Mouse (Mus musculus) adrenal gland, adult 8-10 months (tissue): ENCODE results near the gene Mfsd4b1. TPM values are rescaled to one million over a fixed set of nuclear protein-coding genes. Genes with fewer than 3 reads are reported as not detected.

Experiments used
- DNase-seq: peaks from one replicate; pipeline ENCODE4 v3.0.0; 2022
- total RNA-seq, 4 experiments: library from RNA; stranded (reverse); gene quantifications; 2 replicates each; pipeline ENCODE4 v1.2.4; 2022

The Mfsd4b1 gene
- 1 to 10 TPM in 2 of 4 experiments, under 1 TPM in 2; 0.65 to 1.3 (median 1.1) TPM for total RNA-seq

DNA sequence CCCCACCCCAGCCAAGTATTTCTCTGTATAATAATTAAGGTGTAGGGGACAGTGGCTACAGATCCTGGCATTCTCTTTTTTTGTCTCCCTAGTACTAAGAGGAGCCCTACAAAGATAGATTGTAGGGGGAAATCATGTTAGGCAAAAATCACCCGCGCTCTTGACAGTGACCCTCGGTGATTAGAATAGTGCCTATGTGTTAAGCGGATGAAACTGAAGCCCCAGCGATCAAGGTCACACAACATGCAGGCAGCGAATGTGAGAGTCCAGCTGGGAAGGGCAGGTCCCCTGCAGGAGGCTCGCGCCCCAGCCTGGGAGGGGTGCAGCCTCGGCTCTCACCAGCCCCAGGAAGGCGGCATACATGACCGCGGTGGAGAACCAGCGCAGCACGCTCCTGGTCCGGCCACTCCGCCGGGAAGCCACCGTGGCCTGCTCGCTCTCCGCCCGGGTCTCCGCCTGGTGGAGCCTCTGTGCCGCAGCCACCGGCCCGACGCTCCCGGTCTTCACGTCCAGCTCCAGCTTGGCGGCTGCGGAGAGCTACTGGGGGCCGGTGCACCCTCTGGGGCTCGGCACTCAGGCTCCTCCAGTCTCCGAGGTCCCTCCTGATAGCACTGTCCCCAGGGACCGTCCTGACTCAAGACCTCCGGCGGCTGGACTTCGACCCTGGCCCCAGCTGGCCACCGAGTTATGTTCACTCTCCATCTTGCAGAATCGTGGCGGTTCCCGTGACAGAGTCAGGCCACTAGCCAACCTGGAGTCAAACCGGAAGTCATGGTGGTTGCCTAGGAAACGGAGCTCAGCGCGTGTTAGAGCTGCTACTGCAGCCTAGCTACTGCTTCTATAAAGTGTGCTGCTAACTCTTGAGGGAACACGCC lies at the start of gene Mfsd4b1:
Gene Mfsd4b1 (minus strand): TSS at position 715 of the 875 bp plus-strand sequence.
- peak; percentile 81 for DNase-seq

DNA sequence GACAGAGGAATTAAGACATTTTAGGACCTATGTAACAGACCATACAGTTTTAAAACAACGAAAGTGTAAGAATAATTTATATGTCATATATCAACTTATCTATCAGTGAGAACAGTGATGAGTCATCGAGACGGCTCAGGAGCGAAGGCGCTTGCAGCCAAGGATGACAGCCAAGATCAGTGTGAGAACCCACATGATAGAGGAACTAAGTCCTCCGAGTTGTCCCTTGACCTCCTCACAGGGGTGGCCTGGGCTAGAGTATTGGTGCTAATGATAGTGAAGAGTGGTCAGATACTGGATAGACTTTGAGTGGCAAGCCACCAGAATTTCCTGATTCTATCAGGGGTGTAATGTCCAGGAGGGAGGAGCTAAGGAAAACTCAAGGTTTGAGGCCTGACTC lies 48.5 kb upstream of the Mfsd4b1 start:
- DNase-seq, result no peak

DNA sequence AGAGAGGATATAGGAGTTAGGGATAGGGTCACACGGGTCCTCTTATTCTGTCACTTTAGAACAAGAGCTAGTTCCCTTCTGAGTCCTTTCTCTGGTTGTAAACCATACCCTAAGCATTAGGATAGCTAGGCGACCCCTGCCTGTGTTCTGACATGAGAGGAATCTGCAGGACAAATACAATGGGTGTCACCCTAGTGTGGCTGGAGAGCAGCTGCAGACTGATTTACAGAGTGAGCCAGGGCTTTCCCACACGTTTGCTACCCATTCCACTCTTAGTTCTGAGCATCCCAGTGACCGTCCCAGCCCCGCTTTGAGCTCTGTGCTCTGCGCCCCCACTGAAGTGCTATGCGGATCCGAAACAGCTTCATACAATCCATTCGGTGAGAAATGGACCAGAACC lies 45.6 kb upstream of the Mfsd4b1 start:
- DNase-seq, result no peak

DNA sequence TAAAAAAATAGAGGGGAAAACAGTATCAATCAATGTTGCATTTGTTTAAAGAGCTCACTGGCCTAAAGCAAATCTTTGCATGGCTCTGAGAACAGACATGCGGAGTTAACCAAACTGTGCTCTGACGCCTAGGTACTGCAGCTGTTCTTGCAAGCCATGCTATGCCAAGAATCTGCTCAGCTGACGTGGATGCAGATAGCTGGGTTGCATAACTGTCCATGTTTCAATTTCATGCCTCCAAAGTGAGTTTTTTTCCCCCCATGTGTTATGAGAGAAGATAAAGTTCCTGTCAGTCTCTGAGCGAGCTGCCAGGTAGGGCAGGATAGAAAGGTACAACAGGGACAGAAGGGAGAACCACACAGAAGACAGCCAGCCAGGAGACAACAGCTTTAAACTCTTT lies 44.2 kb upstream of the Mfsd4b1 start:
- no peak for DNase-seq

DNA sequence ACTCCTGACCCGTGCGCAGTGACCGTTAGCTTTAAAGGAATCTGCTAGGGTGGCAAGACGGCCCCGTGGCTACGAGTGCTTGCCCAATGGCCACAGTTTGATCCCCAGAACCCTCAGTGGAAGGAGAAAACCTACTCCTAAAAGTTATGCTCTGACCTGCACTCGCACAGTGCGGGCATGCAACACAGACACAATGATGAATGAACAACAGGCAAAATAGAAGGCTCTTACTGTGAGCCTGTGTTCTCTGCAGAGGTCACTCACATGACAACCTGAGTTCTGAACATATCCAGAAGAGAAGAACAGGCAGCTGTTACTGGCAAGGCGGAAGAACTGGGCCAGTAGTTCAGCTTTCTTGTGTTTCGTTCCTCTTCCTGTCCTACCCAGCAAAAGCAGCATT lies 43.5 kb upstream of the Mfsd4b1 start:
- no peak for DNase-seq

DNA sequence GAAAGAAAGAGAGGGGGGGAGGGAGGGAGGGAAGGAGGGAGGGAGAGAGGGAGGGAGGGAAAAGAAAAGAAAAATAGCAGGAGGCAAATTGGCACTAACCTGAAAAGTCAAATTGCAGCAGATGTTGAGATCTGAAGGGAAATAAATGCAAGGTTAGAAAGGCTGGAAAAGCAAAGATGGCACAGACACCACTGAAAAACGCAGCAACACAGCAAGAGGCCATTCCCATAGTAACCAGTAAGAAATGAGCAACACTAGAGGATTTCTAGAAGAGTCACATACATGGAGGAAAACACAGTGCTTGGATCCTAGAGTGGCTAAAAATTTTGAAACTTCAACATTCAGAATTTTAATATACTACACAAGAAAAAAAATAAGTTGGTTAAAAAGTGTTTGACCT lies 42.5 kb upstream of the Mfsd4b1 start:
- DNase-seq, result no peak

DNA sequence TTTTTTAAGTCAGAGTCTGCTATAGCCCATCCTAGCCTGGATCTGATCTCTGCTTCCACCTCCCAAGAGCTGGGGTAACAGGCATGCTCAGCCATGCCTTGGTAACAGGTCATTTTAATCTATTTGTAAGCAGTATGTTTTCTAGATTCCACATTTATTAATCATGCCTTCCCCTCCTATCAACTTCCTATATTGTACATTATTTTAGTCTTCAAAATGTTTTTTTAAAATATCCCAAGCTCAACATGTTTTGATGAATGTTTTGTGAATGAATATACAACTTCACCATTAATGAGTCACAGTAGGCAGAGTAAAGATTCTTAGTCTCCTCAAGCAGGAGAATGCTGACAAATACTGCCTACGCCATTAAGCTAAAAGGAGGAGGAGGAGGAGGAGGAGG lies 42.0 kb upstream of the Mfsd4b1 start:
- no peak for DNase-seq

DNA sequence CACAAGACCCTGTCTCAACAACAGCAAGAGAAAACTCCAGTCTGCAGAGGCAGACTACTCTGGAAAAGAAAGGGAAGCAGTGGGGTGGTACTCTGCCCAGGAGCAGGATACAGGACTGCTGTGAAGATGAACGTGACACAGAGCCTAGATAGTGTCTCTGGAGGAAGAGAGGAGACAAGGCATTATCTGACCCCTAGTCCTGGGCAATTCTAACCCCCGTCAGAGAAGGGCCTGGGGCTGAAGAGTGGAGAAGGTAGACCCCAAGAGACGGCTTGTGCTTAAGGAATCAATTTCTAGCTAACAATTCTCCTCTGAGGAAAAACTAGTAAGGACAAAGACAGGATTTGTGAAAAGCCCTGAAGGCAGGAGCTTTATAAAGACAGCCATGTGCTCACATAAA lies 40.3 kb upstream of the Mfsd4b1 start:
- no peak for DNase-seq

DNA sequence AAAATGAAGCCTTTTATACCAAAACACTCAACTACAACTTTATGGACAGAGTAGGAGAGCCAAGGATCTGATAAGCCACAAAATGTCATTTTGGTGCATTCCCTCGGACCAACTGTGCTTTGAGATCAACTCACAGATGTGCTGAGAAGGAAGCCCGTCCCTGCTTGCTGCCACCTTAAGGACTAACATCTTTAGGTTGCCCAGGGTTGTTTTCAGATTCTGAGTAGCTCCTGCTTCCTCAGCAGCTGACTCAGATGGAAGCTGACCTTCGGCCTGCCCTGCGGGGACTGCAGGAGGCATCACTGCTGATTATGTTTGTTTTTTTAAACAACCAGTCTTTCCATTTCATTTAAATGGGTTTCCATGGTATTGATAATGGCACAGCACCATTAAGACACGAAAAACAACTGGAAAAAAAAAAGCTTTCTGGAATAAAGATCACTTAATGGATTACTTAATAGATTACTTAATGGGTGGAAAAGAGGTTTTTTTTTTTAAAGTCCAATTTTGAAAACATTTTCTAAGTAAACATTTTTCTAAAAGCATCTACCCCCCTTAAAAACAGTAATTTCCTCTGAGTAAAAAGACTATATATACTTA lies 38.3 kb upstream of the Mfsd4b1 start:
- DNase-seq, result no peak

DNA sequence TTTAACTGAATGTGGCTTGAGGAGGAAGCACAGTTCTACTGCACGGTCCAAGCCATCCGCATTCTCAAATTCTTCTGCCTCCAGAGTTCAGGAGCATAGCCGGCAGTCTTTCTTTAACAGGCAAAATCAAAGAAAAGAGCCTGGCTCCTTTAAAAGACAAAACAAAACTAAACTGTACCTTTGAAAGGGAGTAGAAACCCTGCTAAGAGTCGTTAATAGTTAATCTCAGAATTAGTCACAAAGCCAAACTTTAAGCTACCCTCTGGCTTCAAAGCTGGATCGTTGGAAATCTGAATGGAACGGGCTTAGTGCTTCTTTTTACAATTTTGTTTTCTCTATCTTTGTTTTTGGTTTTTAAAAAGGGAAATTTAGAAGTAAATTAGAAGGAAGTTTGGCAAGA lies 37.7 kb upstream of the Mfsd4b1 start:
- no peak for DNase-seq

DNA sequence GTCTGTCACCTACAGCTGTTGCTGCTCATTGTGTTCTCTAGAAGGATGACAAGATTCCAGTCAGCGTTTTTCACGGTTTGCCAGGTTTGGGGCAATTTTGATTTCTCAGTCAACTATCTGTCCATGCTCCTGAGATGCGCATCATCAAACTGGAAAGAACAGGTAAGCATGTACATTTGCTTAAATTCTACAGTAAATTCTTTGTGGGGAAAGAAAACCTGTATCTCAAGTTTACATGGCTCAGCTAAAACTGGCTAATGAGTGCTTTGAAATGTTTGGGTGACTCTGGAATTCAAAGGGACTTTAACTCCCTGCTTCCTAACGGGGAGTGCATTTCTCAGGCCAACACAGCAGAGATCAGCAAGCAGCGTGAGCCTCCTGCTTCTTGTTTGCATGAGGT lies 36.9 kb upstream of the Mfsd4b1 start:
- DNase-seq, result no peak

DNA sequence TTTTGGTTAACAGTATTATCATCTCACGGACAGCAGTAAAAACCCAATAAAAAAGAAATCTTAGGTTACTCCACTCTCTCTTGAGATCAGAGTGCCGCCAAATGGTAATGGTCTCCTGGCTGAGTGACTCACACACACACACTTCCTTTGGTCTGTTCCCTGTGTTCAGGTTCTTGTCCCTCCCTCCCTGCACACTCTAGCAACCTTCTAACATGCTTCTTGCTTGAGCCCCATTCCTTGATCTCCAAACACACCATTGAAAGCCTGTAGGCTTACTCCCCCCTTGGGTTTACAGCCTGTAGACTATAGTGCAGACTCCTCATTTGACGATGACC lies 33.7 kb upstream of the Mfsd4b1 start:
- no peak for DNase-seq

DNA sequence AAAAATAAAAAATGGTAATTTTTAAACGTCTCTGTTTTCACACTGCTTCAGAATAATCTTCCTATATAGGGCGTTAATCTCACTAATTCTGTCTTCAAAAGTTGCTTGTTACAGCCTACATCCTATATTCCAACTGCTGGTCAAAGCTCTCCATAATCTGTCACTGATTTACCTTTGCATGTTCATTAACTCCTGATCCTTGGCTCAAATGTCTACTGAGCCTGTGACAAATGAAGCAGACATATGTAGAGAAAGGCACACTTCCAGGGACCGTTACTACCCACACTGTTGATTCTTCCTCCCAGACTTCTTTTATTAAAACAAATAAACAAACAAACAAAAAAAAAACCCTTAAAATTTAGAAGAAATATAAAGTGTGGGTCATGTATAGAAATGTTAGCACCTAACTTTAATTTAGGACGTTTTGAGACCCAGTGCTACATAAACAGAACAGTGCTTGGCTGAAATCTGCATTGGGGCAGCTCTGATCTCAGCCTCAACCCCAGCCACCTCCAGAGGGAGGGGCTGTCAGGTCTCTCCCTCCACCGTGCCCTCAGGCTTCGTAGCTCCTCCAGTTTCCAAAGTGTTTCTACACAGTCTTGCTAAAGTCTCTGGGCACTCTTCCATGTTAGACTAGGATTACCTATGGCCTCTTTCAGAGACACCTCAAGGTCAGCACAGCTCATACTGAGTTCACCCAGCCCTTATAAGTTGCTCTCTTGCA lies 33.2 kb upstream of the Mfsd4b1 start:
- no peak for DNase-seq

DNA sequence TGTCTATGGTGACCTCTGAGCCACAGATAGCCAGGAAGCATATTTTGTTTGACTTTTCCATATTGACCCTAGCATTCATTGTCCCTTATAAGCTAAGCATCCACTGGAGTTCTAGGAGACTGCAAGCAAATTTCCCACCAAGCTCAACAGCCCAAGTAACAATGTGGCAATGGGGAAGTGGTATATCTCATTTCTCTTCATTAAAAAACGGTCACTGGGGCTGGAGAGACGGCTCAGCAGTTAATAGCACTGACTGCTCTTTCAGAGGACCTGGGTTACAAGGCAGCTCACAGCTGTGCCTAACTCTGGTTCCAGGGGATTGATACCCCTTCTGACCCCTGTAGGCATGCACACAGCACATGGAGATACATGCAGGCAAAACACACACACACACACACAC lies 32.5 kb upstream of the Mfsd4b1 start:
- no peak for DNase-seq

DNA sequence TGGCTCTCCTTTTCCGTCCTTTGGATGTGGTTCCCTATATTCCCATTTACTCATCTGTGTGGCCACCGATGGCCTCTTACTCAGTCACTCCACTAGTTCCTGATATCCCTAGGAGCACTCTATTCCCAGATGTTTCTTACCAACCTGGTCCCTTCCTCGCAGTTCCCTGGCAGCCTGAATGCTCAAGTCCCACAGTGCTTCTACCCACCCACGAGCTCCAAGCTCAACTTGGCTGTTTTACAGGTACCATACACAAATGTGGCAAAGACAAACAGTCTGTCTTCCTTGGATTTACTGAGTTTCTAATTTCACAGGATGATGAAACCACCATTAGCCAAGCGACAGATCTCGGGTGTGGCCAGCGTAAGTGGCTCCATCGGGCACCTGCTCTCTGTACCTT lies 29.4 kb upstream of the Mfsd4b1 start:
- no peak for DNase-seq

DNA sequence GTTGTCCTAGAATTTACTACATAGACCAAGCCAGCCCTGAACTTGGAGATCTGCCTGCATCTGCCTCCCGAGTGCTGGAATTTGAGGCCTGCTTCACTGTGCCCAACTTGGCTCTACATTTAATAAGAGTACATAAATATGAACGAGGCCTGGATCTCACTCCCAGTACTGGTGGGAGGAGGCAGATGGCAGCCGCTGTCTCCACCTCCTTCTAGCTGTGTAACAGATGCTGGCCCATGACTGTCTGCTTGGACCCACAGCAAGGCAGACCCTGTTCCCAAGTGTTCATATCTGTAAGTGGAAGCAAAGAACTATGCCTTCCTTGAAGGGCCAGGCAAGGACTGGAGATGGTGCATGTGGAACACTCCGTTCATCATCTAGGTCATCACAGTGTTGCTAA lies 28.8 kb upstream of the Mfsd4b1 start:
- DNase-seq, result no peak

DNA sequence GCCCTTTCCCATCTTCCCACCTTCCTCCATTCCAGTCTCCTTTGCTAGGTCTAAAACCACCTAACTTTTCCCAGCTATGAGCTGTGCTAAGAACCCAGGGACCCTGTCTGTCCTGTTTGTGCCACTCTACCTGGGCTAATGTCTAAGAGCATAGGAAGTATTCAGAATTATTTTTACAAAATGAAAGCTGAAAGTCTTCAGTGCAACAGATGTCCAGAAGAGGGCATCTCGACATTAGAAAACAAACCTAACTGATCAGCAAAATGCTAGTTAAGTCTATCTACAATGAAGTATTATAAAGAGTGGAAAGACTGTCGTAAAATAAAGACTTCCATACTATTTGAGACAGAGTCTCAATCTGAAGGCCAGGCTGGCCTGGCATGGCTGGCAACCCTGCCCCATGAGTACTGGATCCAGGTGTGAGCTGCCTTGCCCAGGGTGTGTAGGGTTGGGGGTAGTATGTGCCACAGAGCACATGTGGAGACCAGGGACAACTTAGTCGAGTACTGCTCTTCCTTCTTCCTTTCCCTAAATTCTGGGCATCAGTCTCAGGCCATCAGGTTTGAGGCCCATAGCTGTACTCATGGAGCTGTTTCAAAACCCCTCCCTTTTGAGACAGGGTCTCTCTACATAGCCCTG lies 28.3 kb upstream of the Mfsd4b1 start:
- DNase-seq, result no peak

DNA sequence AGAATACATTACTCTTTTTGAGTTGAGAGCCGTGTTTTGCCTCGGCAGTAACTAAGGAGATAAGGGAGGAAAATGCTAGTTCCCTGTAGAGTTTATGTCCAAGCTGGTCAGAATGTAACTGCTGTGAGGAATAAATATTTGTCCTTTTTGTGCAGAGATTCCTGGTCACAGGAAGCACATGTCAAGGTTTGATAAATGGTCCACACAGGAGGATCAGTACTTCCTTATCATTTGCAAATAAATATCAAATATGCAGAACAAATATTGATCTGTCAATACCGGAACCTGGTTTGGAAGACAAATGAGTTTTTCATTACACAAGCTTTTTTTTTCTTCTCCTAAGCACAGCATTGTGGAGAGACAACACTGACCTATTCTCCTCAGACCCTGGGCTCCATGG lies 26.9 kb upstream of the Mfsd4b1 start:
- no peak for DNase-seq

DNA sequence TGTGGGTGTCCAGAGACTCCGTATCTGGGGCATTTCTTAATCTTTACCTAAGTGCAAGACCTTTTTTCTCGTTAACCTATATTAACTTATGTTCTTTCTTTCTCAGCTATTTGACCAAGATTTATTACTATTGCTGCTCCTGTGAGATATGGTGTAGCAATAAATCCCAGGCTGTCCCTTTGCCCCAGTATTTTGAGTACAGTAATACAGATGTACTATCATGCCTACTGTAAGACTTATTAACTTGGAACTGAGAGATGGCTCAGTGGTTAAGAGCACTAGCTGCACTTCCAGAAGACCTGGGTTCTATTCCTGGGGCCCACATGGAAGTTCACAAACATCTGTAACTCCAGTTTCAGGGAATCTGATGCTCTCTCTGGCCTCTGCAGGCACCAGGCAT lies 25.7 kb upstream of the Mfsd4b1 start:
- DNase-seq, result no peak

DNA sequence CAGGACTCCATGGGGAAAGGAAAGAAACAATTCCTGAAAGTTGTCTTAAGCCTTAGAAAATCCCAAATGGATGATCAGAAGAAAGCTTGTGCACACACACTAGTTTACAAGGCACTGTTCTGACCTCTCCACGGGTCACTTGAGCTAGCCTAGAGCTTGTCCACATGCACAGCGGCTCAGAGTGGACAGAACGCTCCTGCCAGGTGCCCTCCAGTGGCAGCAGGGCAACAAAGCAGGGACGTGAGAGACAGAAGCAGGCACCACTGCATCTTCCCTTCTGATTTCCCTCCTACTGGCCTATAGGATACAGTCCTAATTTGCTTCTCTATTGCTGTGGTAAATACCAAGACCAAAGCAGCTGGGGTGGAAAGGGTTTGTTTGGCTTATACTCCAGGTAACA lies 16.3 kb upstream of the Mfsd4b1 start:
- DNase-seq, result no peak

DNA sequence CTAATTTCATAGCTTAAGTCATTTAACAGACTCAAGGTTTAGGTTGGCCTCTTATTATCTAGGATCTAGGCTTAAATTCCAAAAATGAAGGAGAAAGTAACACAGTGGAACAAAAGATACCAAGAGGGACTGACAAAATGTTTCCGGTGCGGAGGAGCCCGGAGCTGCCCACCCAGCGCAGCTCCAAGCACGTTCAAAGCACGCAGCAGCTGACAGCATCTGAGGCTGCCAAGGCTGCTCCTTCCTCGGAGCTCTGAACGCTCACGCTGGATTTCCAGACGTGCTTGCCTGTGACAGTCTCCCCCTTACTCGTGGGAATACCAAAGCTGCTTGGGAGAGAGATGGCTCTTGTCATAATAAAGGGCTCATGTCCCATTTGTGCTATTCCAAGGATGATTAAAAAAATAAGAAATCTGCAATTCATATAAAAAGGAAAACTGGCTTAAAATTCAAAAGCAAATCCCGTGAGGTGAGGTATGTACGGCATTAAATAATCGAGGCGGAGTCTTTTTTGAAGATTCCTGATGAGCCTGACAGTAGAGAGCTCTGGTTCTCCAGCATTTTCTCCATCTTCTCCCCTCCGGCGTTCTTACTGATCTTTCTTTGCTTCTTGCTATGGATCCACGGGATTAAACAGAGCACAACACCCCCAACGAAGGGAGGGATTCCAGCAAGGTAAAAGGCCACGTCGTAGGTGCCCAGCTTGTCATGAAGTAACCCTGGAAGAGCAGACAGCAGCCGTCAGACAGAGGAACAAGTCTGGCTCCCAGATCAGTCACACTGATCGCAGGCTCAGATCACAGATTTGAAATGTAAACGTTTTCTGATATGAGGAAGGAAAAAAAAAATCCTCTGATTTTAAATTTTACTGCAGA lies 11.9 kb upstream of the Mfsd4b1 start:
- no peak for DNase-seq

DNA sequence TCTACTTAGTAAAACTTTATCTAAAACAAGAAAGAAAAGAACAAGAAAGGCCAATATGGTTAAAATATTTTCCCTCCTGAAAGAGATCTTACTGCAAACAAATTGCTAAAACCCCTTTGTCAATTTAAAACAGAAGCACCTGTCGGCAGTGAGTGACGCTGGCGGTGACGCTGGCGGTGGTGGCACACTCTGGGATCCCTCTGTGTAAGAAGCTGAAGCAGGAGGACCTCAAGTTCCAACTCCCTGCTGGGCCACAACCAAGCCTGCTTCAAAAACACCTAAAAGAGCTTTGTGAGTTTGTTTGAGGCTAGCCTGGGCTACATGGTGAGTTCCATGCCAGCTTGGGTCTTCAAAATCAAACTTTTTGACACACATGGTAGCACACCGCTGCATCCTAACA lies 9.9 kb upstream of the Mfsd4b1 start:
- no peak for DNase-seq
